Mouse (Mus musculus) lung, postnatal 36 days (tissue): Measurements from ENCODE around the gene Scyl2.
A peak's percentile ranks its signal among the peaks of the same experiment; 100 is the strongest.

Experiments
- DNase-seq: peaks from one replicate; pipeline ENCODE4 v3.0.0; 2022; ENCODE audit warnings: mixed read lengths

The Scyl2 gene

DNA sequence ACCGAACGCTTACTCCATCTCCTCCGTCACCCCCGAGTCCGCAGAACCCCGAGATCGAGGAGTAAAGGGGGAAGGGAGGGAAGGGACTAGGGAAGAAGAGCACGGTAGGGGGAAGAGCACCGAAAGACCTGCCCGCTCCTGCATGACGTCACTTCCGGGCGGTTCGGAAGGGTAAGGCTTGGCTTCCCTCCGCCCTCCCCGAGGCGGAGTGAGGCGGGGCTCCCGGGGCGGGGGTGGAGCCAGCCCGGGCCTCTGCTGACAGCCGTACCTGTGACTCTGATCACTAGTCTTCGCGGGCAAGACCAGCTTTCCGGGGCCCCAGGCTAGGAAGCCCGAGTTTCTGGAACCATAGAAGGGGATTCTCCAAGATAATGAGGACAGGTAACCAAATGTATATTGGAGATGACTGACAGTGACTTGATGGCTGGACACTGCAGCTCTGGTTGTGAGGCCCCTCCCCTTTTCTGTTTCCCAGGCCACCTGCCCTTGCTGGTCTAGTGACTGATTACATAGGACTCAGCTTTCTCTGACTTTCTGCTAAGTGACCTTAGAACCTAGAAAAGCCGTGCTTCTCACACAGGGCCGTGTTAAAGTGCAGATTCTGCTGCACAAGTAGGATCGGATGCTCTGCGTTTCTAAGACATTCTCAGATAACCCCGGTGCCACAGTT lies at the start of gene Scyl2:
Gene Scyl2 (minus strand): TSS at position 147 of the 670 bp plus-strand sequence.
- peak; percentile 96 for DNase-seq

DNA sequence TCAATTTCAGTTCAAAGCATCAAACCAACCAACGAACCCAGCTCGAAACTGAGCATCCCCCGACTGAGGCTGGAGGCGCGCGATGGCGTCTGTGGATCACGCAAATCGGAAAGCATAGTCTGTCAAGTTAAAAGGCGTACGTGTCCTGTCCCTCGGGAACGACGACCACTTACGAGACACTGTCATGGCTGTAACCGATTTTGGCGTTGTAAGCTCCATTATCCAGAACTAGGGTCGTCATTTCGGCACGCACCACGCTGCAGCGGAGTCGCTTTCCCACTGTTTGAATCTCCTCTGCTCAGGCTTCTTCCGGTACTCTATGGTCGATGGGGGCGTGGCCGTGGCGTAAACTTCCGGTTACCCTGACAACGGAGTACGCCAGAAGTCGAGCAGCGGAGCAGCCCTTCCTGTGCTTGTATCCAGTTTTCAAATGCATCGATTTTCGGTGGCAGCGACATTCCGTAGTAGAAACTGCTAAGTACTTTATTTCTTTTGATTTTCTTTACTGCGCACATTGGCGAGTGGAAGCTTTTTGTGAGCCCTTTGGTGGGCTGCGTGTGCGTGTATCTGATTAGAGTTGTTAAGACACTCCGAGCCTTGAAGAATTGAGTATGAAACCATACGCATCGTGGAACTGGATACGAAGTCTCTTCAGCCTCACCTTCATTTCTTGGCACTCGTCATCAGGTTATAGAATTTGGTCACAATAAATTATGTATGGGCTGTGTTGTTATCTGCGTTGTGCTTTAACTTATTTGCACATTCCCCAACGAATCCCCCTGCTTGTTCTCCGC lies 46.1 kb upstream of the Scyl2 start, which contains the start of gene Actr6:
Gene Actr6 (minus strand): TSS at position 295 of the 794 bp plus-strand sequence.
- peak; percentile 98 for DNase-seq

DNA sequence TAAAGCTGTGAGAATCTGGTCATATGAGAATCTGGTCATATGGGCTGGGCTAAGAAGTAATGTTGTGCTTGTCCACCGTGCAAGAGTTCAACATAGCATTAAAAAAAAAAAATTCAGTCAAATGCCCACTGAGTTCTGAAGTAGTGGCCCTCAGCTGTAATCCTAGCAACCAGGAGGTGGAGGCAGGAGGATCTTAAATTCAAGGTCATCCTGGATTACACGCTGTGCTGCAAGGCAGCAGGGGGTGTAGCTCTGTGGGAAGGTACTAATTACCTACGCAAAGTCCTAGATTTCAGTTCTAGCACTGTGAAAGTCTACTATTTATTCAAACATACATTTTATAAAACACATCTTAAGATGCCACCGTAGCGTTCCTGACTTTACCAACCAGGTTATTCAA lies 45.3 kb upstream of the Scyl2 start:
- DNase-seq, result no peak

DNA sequence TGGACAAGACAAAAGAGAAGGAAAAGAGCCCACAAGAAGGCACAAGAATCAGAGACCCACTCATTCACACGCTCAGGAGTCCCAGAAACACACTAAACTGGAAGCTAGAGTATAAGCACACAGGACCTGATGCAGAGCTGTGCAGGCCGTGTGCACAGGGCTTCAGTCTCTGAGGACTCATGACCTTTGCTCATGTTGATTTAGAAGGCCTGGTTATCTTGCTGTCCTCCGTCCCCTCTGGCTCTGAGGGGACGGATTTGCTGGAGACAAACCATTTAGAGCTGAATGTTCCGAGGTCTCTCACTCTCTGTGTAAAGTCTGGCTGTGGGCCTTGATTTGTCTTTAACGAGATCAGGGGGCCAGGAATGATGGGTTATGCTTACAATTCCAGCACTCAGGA lies 44.3 kb upstream of the Scyl2 start:
- no peak for DNase-seq

DNA sequence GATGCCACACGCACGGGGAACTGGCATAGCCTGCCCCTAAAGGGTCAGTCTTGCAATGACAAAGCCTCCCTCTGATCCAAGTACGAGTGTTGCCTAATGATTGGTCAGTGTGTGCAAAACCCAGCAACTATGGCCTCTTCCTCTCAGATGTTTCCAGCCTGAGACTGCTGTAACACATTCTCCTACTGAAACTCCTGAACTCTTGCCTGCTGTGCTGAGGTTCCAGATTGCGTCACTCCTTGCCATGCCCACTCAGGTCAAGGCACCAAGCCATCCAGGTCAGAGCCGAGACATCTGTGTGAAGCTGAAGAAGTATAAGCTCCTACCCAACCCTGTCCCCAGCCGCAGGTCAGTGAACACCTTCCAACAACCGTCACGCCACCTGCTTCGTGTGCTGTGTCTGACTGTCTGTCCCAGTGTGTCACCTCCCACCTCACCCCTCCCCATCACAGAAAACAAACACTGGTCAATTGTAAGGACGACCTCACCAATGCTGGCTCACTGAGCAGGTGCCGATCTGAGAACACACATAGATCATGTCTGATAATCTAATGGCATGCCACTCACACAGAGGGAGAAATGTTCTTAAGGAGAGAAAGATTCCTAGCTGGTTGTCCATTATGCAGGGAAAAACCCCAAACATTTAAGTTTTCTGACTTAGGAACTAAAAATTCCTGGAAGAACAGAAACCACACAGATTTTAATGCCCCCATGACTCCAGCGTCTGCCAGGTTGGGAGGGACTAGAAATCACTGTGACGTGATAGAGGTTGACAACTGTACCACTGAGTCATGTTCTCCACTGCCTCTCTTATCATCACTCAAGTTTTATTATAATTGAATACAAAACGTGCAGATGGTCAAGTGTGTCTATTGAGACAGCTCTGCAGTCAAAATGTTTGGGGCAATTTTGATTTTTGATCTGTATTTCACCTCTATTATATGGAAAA lies 36.4 kb upstream of the Scyl2 start:
- peak; percentile 29 for DNase-seq

DNA sequence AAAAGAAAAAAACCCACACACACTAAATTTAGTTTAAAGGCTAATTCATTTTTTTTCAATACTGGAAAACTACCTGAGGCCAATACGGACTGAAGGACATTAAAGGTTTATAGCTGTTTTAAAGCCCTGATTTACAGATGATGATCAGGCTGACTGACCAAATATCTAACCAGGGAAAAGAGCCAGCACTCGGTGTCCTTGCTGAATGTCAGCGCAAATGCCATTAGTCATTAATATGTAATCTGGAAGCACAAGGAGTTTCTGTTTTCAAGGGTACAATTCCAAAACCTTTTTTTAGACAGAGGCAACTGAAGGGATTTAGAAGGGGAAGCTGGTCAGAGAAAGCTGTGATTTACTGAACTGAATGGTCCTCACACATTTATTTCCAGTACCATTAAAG lies 34.7 kb upstream of the Scyl2 start:
- DNase-seq, result no peak

DNA sequence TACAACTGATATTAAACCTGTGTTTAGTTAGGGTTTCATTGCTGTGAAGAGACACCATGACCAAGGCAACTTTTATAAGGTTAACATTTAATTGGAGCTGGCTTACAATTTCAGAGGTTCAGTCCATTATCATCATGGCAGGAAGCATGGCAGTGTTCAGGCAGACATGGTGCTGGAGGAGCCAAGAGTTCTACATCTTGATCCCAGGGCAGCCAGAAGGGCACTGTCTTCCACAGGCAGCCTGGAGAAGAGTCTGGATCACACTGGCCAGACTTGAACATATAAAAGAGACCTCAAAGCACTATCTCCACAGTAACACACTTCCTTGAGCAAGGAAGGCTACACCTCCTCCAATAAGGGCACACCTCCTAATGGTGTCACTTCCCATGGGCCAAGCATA lies 34.2 kb upstream of the Scyl2 start:
- DNase-seq, result no peak

DNA sequence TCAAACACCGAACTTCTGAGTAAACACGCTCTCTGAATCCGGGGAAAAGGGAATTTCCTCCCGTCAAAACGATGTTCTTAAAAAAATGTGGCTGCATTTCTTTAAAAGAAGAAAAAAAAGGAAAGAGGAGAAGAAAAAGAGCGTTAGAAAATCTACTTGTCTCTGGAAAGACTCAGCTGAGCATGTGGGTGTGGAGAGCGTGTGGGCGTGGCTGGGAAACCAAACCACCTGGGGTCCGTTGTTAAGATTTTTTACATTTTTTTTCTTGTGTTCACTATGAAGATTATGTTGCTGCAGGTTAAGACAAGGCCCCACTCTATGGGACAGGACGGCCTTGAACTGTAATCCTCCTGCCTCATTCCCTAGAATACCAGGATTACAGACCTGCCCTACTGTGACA lies 28.8 kb upstream of the Scyl2 start:
- no peak for DNase-seq

DNA sequence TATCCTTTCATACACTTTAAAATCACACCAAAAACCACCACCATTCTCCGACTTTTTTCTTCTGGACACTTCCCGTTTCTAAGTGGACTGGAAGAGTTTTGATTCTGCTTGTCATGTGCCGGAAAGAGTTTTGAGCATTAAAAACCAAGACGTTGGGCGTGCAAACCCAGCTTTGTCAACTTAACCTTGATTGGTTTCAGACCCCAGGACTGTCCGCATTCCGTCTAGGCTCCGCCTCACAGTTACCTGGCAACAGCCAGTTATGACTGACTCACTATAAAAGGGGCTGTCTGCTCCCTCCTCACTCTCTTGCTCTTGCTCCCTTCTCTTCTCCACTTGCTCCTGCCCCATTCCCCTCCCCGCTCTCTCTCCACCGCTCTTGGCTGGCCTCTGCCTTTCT lies 22.6 kb upstream of the Scyl2 start:
- no peak for DNase-seq

DNA sequence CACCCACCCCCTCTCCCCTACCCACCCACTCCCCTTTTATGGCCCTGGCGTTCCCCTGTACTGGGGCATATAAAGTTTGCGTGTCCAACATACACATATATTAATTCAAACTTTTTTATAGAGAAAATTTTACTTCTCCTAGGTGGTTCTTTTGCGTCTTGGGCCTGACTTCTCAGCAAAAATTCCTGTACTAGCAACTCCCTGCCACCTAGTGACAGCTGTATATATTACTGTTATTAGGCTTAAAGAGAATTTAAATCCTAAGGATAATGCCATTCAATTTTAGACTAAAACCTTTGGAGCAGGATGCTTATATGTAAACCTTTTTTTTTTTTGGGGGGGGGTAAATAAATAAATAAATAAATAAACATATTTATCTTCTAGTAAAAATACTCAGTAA lies 21.3 kb upstream of the Scyl2 start:
- DNase-seq, result no peak

DNA sequence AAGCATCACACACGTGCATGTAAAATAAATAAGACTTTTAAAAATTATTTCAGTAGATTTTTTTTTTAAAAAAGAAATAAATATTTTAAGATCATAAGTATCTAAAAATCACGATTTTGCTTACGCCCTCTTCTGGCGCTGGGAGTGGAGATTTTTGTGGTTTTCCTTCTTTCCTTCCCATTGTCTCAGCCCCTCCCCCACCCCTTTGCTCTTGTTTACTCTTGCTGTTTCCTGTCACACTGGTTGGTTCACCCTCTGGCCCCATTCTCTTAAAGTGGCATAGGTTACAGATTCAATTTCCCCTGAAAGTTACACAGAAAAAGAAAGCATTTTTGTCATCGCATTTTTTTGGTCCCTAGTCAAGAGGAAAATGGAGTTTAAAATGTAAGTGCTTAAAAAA lies 17.0 kb upstream of the Scyl2 start:
- peak; percentile 64 for DNase-seq

DNA sequence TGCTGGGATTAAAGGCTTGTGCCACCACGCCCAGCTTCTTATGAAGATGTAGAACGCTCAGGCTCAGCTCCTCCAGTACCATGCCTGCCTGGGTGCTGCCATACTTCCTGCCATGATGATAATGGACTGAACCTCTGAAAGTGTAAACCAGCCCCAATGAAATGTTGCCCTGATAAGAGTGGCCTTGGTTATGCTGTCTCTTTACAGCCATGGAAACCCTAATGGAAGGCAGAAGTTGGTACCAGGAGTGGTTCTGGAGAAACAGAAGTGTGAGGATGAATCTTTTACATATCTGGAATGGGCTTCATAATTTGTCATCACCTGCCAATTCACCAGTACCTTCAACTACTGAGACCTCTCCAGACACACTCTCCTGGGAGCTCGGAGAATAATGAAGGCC lies 11.9 kb upstream of the Scyl2 start:
- DNase-seq, result no peak

DNA sequence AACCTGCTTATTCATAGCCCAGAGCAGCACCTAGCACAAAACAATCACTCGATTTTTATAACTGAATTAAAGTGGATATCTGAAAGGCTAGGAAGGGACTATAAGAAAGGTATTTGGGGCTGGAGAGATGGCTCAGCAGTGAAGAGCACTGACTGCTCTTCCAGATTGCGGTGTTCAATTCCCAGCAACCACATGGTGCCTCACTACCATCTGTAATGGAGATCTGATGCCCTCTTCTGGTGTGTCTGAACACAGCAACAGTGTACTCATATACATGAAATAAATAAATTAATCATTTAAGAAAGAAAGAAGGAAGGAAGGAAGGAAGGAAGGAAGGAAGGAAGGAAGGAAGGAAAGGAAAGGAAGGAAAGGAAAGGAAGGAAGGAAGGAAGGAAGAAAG lies 10.2 kb upstream of the Scyl2 start:
- peak; percentile 27 for DNase-seq

DNA sequence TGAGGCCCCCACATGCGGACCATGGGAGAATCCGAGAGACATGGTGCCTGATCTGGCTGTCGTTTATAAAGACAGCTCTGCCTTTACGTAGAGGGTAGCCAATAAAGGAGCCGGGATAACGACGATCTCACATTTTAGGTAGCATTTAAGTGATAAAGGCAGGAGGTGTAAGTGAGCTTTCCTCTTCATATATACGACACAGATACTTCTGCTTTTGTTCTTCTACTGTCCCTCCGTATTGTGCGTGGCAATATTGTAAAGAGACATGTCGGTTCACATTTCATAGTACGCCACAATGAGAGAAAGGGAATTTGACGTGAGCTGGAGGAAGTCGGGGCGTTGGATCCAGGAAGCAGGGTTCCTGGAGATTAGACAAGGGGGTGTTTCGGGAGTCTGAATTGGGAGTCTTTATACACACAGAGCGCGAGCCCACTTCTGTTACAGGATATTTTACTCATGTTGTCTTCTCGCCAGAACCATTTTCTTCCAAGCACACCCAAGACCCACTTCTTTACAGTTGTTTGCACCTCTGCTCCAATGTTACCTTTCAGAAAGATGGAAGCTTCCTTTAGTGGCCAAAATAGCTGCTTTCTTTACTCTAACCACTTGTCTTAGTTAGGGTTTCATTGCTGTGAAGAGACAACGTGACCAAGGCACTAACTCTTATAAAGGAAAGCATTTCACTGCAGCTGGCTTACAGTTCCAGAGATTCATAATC lies 9.3 kb upstream of the Scyl2 start:
- DNase-seq, result peak; percentile 7

DNA sequence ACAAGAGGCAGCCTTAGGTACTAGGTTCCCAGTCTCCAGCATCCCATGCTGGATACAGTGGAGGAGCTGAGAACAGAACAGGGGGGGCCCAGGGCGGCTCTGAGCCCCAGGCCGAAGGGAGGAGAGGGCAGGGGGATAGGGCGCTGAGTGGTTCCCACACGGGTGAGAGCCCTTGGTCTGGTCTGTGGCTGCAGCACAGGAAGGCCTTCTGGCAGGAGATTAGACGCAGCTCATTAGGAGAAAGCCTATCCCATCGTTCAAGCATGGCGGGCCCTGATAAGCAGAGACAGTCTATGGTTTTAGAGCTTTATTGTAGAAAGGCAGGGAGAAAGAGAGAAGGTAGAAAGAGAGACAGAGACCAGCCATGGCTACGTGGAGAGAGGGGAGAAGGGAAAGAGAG lies 3.9 kb upstream of the Scyl2 start:
- DNase-seq, result no peak

DNA sequence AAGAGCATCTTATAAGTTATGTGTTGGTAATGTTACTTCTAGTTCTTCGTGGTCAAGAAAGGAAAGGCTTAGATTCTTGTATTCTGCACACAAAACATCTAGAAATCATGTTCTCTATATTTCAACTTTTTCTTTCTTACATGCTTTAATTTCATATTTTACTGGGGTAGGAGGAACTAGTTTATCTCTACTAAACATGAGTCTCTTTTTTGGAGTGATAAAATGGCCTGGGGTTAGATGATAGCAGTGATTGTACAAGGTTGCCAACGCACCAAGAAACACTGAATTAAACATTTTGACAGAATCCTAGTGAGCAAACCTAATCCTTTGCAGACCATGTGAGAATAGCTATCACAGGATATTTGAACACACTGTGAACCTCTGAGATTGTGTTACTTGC lies 1.4 kb upstream of the Scyl2 start:
- no peak for DNase-seq

DNA sequence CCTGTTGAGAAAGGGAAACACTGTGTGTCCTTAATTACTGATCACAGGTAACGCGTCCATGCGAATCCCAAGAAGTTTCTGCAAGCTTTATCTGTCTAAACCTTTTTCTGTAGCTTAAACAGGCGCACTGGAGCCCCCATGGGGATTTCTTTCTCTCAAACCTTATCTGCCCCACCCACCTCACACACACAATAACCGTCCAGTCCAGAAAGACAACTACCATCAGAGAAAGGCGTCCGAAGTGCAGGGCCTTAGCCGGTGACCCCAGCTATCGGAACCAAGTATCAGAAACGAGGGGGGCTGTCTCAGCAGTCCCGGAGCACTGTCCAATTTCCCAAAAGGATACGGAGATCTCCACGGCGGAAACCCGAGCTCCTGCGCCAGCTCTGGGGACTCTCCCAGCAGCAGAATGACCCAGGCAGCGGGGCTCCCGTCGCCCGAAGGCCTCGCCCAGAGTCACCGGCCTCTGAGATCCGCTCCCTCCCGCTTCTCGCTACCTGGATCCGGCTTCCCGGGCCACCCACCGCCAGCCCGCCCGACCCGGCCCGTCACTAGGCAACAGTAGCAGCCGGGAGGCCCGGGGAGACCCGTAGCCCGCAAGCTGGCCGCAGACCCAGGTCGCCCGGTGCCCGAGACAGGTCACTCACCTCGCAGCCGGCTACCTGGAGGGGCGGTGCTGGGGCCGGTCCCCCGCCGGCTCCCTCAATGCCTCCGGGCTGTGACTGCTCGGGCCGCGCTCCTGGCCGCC lies 520 bp downstream of the Scyl2 start:
- peak; percentile 10 for DNase-seq

DNA sequence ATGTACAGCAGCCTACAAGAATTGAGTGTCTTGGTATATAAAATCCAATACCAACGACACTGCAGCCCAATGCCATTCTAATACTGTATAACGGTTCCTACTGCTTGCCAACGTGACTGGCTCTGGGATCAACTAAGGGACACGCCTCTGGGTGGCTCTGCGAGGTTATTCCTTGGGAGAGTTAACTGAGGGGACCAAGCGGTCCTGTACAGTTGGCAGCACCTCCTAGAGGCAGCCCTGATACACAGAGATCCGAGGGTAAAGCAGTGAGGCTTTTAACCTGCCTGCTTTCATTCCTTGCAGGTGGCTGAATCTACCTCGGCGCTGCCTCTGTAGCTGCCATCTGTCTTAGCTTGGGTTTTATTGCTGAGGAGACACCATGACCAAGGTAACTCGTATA lies 3.1 kb downstream of the Scyl2 start:
- no peak for DNase-seq

DNA sequence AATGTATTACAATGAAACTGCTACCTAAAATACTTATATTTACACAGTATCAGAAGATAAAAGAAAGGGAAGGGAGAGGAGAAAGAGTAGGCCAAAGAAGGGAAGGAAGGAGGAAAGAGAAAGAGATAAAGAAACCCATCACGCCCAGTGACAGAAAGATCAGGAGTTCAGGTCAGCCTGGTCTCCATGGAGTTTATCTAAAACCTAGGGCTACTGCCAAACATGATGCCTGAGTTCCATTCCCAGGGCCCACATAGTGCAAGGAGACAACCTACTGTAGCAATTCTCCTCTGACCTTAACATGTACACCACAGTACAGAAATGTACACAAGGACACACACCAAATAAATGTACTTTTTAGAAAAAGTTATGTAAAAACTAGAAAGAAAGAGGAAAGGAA lies 3.9 kb downstream of the Scyl2 start:
- no peak for DNase-seq

DNA sequence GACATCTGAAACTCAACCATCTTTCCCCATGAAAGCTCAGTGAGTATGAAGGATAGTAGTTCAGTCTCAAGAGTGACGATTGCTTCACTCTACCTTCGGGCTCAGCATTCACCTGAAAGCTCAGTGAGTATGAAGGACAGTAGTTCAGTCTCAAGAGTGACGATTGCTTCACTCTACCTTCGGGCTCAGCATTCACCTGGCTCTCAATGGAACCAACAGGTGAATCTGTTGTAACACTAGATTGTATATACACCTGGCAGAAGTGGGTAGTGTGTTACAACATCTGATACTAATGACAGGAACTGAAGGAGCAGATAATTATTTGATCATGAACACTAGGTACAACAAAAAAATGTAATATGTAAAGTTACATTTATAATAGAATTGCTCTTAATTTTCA lies 4.4 kb downstream of the Scyl2 start:
- DNase-seq, result no peak

DNA sequence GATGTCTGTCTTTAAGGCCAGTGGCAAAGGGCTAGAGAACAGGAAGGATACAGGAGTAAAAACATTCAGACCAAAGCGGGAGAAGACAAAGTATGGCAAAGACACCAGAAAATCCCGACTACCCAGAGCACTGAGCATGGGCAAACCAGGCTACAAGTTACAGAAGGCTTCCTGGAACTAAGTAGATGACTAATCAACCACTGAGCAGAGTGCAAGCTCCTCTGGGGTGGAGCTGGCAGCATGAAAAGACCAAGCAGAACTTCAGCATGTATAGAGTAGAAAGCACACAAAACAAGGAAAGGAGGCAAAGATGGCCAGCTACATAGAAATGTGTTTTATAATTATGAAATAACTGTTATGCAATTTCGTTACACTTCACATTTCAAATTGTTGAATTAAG lies 5.6 kb downstream of the Scyl2 start:
- peak; percentile 42 for DNase-seq

DNA sequence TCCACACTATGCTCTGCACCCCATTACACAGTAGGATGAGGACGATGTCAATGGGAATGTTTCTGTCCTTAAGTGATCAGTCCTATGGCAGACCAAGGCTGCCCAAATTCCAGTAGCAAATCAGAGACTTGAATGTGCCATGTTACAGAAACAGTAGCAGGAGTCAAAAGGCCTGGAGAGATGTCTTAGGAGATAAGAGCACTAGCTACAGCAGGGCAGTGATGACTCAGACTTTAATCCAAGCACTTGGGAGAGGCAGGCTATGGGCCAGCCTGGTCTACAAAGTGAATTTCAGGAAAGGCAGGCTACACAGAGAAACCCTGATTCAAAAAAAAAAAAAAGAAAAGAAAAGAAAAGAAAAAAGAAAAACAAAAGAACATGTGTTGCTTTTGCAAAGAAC lies 6.6 kb downstream of the Scyl2 start:
- DNase-seq, result no peak
